Mouse (Mus musculus) embryonic stem cell, embryonic (primary cell): ENCODE measurements around the gene Gm10770.
"Not testable (repeated sequence)": the region's sequence is repeated elsewhere in the genome, so short reads cannot be mapped to it uniquely, and the experiment has no call there.

Experiments
- CTCF ChIA-PET, 4 experiments: fragments of 300-600 bp in 2 of 4; fragments of 350-600 bp in 2 of 4; sonication (Branson Sonifier 250); formaldehyde crosslinking; loops; one replicate each; lab custom pipeline; 2022; ENCODE audit warnings: inconsistent platforms in 2 of 4; lab: Charles Lee
- POLR2A ChIA-PET, 4 experiments: fragments of 300-600 bp in 2 of 4; fragments of 350-600 bp in 2 of 4; sonication (Branson Sonifier 250); formaldehyde crosslinking; loops; one replicate each; lab custom pipeline; 2022; ENCODE audit warnings: antibody characterized with exemption in 4 of 4, inconsistent platforms in 1 of 4; lab: Charles Lee

Gene Gm10770

GRCm38 (mm10) chr2:150179579-150179978 is at the start of gene Gm10770:
Gene Gm10770 (minus strand): TSS chr2:150179679.
- POLR2A ChIA-PET, CTCF ChIA-PET: not testable (repeated sequence)

- CTCF ChIA-PET, POLR2A ChIA-PET: not testable (repeated sequence)
Observed at GRCm38 (mm10) chr2:150223263-150223662, 43.8 kb upstream of the Gm10770 start.

- POLR2A ChIA-PET, result interaction anchor here in 3 of 4 experiments (1.0 to 1.5 kb wide), 3 partner anchors 233 to 442 kb away, joined by 6 to 19 read pairs (median 7); partner anchors contain the start of gene Zfp442 (in 2 of the 3)
- CTCF ChIA-PET, result not testable (repeated sequence)
Observed at GRCm38 (mm10) chr2:150218363-150218725, 38.9 kb upstream of the Gm10770 start.

GRCm38 (mm10) chr2:150217600-150218362 is 38.3 kb upstream of the Gm10770 start, which contains the start of gene Zfp937:
Gene Zfp937 (plus strand): TSS chr2:150218073.
- ChIA-PET CTCF (interaction anchor here in 1 of 4 experiments (0.7 kb wide), 1 partner anchor 234 kb away, joined by 3 read pairs; no protein-coding TSS in a partner anchor), POLR2A (interaction anchor here in 2 of 4 experiments (1.3 to 1.5 kb wide), 2 partner anchors 234 kb away, joined by 6 to 19 read pairs; partner anchors contain the start of gene Zfp442 (in 2 of the 2))

- ChIA-PET CTCF (interaction anchor here in 3 of 4 experiments (0.5 to 1.0 kb wide), 11 partner anchors 9 to 461 kb away, joined by 3 to 5 read pairs (median 3); partner anchors contain the start of gene Zfp345 (in 2 of the 3)), POLR2A (interaction anchor here in 3 of 4 experiments (0.5 to 1.3 kb wide), 7 partner anchors 23 to 556 kb away, joined by 3 to 4 read pairs (median 3); partner anchors contain the start of genes Zfp120 (in 2 of the 3) and Zfp345 (in 1 of the 3))
Observed at GRCm38 (mm10) chr2:150181570-150181999, 2.1 kb upstream of the Gm10770 start, which contains the start of gene Gm14139. Gene Gm14139 (plus strand): TSS chr2:150181755.

DNA sequence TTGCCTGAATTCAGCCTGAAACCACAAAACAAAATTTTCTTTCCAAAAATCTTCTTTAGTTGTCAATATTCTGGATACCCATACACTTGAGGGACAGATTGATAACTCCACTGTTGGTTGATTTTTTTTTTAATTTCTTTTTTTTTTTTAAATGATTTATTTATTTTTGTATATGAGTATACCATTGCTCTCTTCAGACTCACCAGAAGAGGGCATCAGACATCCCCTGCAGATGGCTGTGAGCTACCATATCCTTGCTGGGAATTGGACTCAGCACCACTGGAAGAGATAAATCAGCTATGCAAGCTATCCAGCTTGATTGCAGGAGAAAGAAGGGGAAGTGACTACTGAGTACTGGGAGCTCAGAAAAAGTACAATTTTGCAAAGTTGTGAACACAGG is 1.6 kb upstream of the Gm10770 start:
- ChIA-PET POLR2A (interaction anchor here in 3 of 4 experiments (0.5 to 1.3 kb wide), 6 partner anchors 22 to 556 kb away, joined by 3 to 4 read pairs (median 4); partner anchors contain the start of genes Zfp120 (in 1 of the 3) and Zfp345 (in 1 of the 3)), CTCF (interaction anchor here in 3 of 4 experiments (0.5 to 1.0 kb wide), 11 partner anchors 9 to 460 kb away, joined by 3 to 5 read pairs (median 3); partner anchors contain the start of gene Zfp345 (in 2 of the 3))

DNA sequence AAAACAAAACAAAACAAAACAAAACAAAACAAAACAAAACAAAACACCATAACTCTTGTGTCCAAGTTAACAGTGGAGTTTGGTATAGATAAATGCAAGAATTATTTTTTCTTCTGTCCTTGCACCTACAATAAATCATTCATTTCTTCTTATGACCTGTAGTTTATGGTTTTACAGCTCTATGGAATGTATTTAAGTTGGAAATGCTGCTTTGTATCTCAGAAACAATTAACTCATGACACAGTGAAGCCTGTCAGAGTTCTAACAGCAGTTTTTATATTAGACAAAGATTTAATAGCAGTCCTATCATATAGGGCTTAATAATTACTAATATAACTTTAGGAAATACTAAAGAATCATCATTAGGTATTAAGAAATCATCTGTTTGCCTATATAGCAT is 5.6 kb downstream of the Gm10770 start:
- ChIA-PET POLR2A (no interaction called here), CTCF (no interaction called here)

- POLR2A ChIA-PET, result no interaction called here
- CTCF ChIA-PET, result no interaction called here
Observed at GRCm38 (mm10) chr2:150166703-150167102, 12.8 kb downstream of the Gm10770 start.

DNA sequence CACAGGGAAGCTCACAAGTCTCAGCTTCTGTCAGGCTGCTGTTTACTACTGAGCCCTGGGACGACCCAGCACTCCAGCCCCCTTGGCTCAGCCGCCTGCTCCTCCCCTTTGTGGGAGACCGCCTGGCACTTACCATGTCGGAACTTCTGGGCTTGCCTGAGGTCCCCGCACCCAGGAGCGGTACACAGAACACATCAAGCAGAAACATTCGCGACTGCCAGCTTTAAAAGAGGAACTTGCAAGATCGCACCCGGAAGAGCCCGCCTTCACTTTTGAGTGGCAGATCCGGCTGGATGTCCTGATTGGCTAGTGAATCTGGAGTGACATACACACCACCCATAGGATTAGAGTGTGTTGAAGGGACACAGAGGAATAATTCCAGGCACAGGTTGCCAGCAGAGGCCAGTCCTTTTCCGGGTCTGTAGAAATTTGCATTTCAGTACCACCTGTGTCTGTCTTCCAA is 43.0 kb downstream of the Gm10770 start, which contains the start of gene Zfp120:
TSS of gene Zfp120 (minus strand) at position 274 of the 463 bp plus-strand sequence.
- CTCF ChIA-PET, result interaction anchor here in 1 of 4 experiments (0.6 kb wide), 1 partner anchor 9 kb away, joined by 5 read pairs; no protein-coding TSS in a partner anchor
- POLR2A ChIA-PET, result interaction anchor here in 3 of 4 experiments (0.8 to 2.0 kb wide), 7 partner anchors 10 to 315 kb away, joined by 3 to 10 read pairs (median 4); partner anchors contain the start of genes Gm14139 (in 2 of the 3) and Zfp442 (in 1 of the 3)

GRCm38 (mm10) chr2:150132773-150133172 is 46.7 kb downstream of the Gm10770 start:
- CTCF ChIA-PET, result no interaction called here
- POLR2A ChIA-PET, result no interaction called here

GRCm38 (mm10) chr2:150132002-150132401 is 47.5 kb downstream of the Gm10770 start:
- POLR2A ChIA-PET, CTCF ChIA-PET: not testable (repeated sequence)
